Mouse (Mus musculus) liver, adult 2 months (tissue): ENCODE measurements at regions not wholly inside any gene's neighbourhood (a gene's known extent, or its start where the extent isn't known, plus 50 kb on each side); places are given as distances from the start of the nearest gene placed in this dataset.

Source experiments
- CTCF ChIP-seq: fragments of 200-500 bp; IDR thresholded peaks from 2 replicates; pipeline ENCODE4 v1.5.1; 2011; ENCODE audit warnings: low read depth, low read length, control low read depth
- POLR2A ChIP-seq: fragments of 200-500 bp; IDR thresholded peaks from 2 replicates; pipeline ENCODE4 v1.6.1; 2011; ENCODE audit warnings: low read length, control low read depth; ENCODE audit not compliant: insufficient read depth; ENCODE audit errors: extremely low read depth

GRCm38 (mm10) chr10:111422057-111422456 lies 51.0 kb upstream of the Nap1l1 start:
- no peak for TF ChIP-seq CTCF
- TF ChIP-seq POLR2A = no peak
